Mouse (Mus musculus) T-helper 17 cell (primary cell): ENCODE data around the gene Ldb1.

ENCODE experiments used
- in situ Hi-C, 2 experiments: fragments of 300-600 bp; cut with MboI, MseI; formaldehyde crosslinking; loops; 1 replicate in 1 of 2; 2 replicates in 1 of 2; pipeline ENCODE4 v1.15.1; 2025; ENCODE audit warnings: high pct_unique_total_duplicates in 2 of 2

The Ldb1 gene

GRCm38 (mm10) chr19:46046621-46047025 lies 1.6 kb upstream of the Ldb1 start:
- in situ Hi-C loops: loop anchor here in 1 of 2 experiments (10.0 to 25.0 kb wide), 2 partner anchors 62 to 1784 kb away; no protein-coding TSS in a partner anchor

GRCm38 (mm10) chr19:46045696-46046311 lies 790 bp upstream of the Ldb1 start:
- in situ Hi-C loops: loop anchor here in 1 of 2 experiments (10.0 to 25.0 kb wide), 2 partner anchors 61 to 1784 kb away; no protein-coding TSS in a partner anchor

- in situ Hi-C loops: loop anchor here (5.0 to 25.0 kb wide), 3 partner anchors 47 to 1782 kb away; partner anchors contain the start of gene Armh3 (in 1 of the 2)
These were observed 582 bp downstream of the Ldb1 start, which contains the start of gene Pprc1 for GRCm38 (mm10) chr19:46044271-46044992. Gene Pprc1 (plus strand): TSS chr19:46044886.

- in situ Hi-C loops: loop anchor here (5.0 to 25.0 kb wide), 3 partner anchors 46 to 1781 kb away; partner anchors contain the start of gene Armh3 (in 1 of the 2)
These were observed 1.6 kb downstream of the Ldb1 start for GRCm38 (mm10) chr19:46043380-46043779.

GRCm38 (mm10) chr19:46042476-46043011 lies 2.5 kb downstream of the Ldb1 start:
- in situ Hi-C loops: loop anchor here (5.0 to 25.0 kb wide), 3 partner anchors 45 to 1780 kb away; partner anchors contain the start of gene Armh3 (in 1 of the 2)

- in situ Hi-C loops: loop anchor here (5.0 to 25.0 kb wide), 3 partner anchors 45 to 1780 kb away; partner anchors contain the start of gene Armh3 (in 1 of the 2)
These were observed 3.0 kb downstream of the Ldb1 start for GRCm38 (mm10) chr19:46041933-46042475.

- in situ Hi-C loops: loop anchor here (5.0 to 25.0 kb wide), 3 partner anchors 44 to 1779 kb away; partner anchors contain the start of gene Armh3 (in 1 of the 2)
These were observed 3.6 kb downstream of the Ldb1 start for GRCm38 (mm10) chr19:46041299-46041932.

GRCm38 (mm10) chr19:46040149-46040902 lies 4.7 kb downstream of the Ldb1 start:
- in situ Hi-C loops: loop anchor here (5.0 to 25.0 kb wide), 3 partner anchors 43 to 1778 kb away; partner anchors contain the start of gene Armh3 (in 1 of the 2)

- in situ Hi-C loops: loop anchor here in 1 of 2 experiments (25.0 kb wide), 1 partner anchor 1777 kb away; no protein-coding TSS in a partner anchor
These were observed 5.5 kb downstream of the Ldb1 start for GRCm38 (mm10) chr19:46039478-46039877.

- in situ Hi-C loops: loop anchor here in 1 of 2 experiments (25.0 kb wide), 1 partner anchor 1777 kb away; no protein-coding TSS in a partner anchor
These were observed 6.2 kb downstream of the Ldb1 start for GRCm38 (mm10) chr19:46038851-46039260.

- in situ Hi-C loops: loop anchor here in 1 of 2 experiments (25.0 kb wide), 1 partner anchor 1776 kb away; no protein-coding TSS in a partner anchor
These were observed 6.8 kb downstream of the Ldb1 start for GRCm38 (mm10) chr19:46037925-46038850.

- in situ Hi-C loops: loop anchor here in 1 of 2 experiments (25.0 kb wide), 1 partner anchor 1775 kb away; no protein-coding TSS in a partner anchor
These were observed 7.6 kb downstream of the Ldb1 start for GRCm38 (mm10) chr19:46037243-46037924.

GRCm38 (mm10) chr19:46036477-46037242 lies 8.4 kb downstream of the Ldb1 start:
- in situ Hi-C loops: loop anchor here in 1 of 2 experiments (25.0 kb wide), 1 partner anchor 1774 kb away; no protein-coding TSS in a partner anchor

GRCm38 (mm10) chr19:46035971-46036370 lies 9.0 kb downstream of the Ldb1 start:
- in situ Hi-C loops: loop anchor here in 1 of 2 experiments (25.0 kb wide), 1 partner anchor 1774 kb away; no protein-coding TSS in a partner anchor

- in situ Hi-C loops: loop anchor here in 1 of 2 experiments (5.0 to 25.0 kb wide), 2 partner anchors 53 to 1772 kb away; no protein-coding TSS in a partner anchor
These were observed 11.1 kb downstream of the Ldb1 start for GRCm38 (mm10) chr19:46033911-46034310.

- in situ Hi-C loops: loop anchor here in 1 of 2 experiments (5.0 to 25.0 kb wide), 2 partner anchors 54 to 1771 kb away; no protein-coding TSS in a partner anchor
These were observed 12.1 kb downstream of the Ldb1 start for GRCm38 (mm10) chr19:46032731-46033510.
